Mouse (Mus musculus) embryonic facial prominence, embryonic 13.5 days (tissue): ENCODE data around the gene Dppa3. TPM values are rescaled to one million over a fixed set of nuclear protein-coding genes. Genes with fewer than 3 reads are reported as not detected.

Experiments
- ATAC-seq: fragments of 200-750 bp; cut with Nextera tagmentation; 2 replicates; pipeline ENCODE4 v1.8.0; 2017; ENCODE audit warnings: low read depth; ENCODE audit not compliant: insufficient number of reproducible peaks, insufficient read depth, low FRiP score, low TSS enrichment
- H3K27ac ChIP-seq: fragments of 300-500 bp; sonication (generic); 2 replicates; pipeline ENCODE4 v1.5.1; 2015; ENCODE audit warnings: moderate library complexity, mild to moderate bottlenecking, inconsistent platforms
- H3K27me3 ChIP-seq: fragments of 300-500 bp; sonication (generic); 2 replicates; pipeline ENCODE4 v1.6.1; 2015; ENCODE audit warnings: mild to moderate bottlenecking, inconsistent platforms
- H3K36me3 ChIP-seq: fragments of 300-500 bp; sonication (generic); 2 replicates; pipeline ENCODE4 v1.6.1; 2015; ENCODE audit warnings: mild to moderate bottlenecking, inconsistent platforms
- H3K4me1 ChIP-seq: fragments of 300-500 bp; sonication (generic); 2 replicates; pipeline ENCODE4 v1.6.1; 2015; ENCODE audit warnings: inconsistent platforms
- H3K4me2 ChIP-seq: fragments of 300-500 bp; sonication (generic); 2 replicates; pipeline ENCODE4 v1.6.1; 2015; ENCODE audit warnings: moderate library complexity, mild to moderate bottlenecking, inconsistent platforms
- H3K4me3 ChIP-seq: fragments of 300-500 bp; sonication (generic); 2 replicates; pipeline ENCODE4 v1.5.1; 2015; ENCODE audit warnings: mild to moderate bottlenecking, inconsistent platforms
- H3K9ac ChIP-seq: fragments of 300-500 bp; sonication (generic); 2 replicates; pipeline ENCODE4 v1.6.1; 2015; ENCODE audit warnings: mild to moderate bottlenecking, inconsistent platforms
- H3K9me3 ChIP-seq: fragments of 300-500 bp; sonication (generic); 2 replicates; pipeline ENCODE4 v1.6.1; 2016; ENCODE audit warnings: inconsistent platforms
- WGBS: fragments of 180-500 bp; shearing (Covaris S2); methylation state at CpG from one replicate; pipeline ENCODE4 v1.1.7; 2015; ENCODE audit warnings: mixed read lengths; 5-methylcytosine and 5-hydroxymethylcytosine counted together
- polyA plus RNA-seq: library from polyadenylated mRNA; unstranded; fragments of >200 nt; fragmentation: Nextera tagmentation; extraction: Ambion mirVana; gene quantifications from 2 replicates; pipeline ENCODE4 v1.2.1, GENCODE M21; 2015

Gene Dppa3
- polyA plus RNA-seq, 1 experiment from 2014 or later, result not detected

- Histone ChIP-seq H3K36me3 (no peaks in the 10 kb centered on the region), H3K27me3 (no peaks in the 10 kb centered on the region), H3K4me3 (no peak overlapping the region), H3K4me1 (no peaks in the 10 kb centered on the region), H3K9ac (no peak overlapping the region), H3K27ac (no peak overlapping the region), H3K9me3 (peaks cover 5% of the 10 kb centered on the region; the same call in 1 of the 2 replicates), H3K4me2 (no peak overlapping the region)
- ATAC-seq, result no peak
- 59% methylated on average over 5 of the region's 5 CpGs for WGBS
Measured at GRCm38 (mm10) chr6:122650398-122650980, 24.3 kb downstream of the Dppa3 start.

GRCm38 (mm10) chr6:122654301-122654700 is 28.1 kb downstream of the Dppa3 start:
- no peak for ATAC-seq
- H3K4me3 ChIP-seq, result no peak overlapping the region
- no peaks in the 10 kb centered on the region for H3K4me1 ChIP-seq
- no peaks in the 10 kb centered on the region for H3K9me3 ChIP-seq
- H3K4me2 ChIP-seq, result no peak overlapping the region
- H3K9ac ChIP-seq, result no peak overlapping the region
- H3K27ac ChIP-seq, result no peak overlapping the region
- H3K36me3 ChIP-seq, result no peaks in the 10 kb centered on the region
- 79% methylated on average over 6 of the region's 6 CpGs for WGBS
- no peaks in the 10 kb centered on the region for H3K27me3 ChIP-seq

GRCm38 (mm10) chr6:122657630-122658029 is 31.4 kb downstream of the Dppa3 start:
- no peak overlapping the region for H3K4me2 ChIP-seq
- no peak overlapping the region for H3K9ac ChIP-seq
- no peaks in the 10 kb centered on the region for H3K36me3 ChIP-seq
- no peak overlapping the region for H3K27ac ChIP-seq
- ATAC-seq, result no peak
- H3K9me3 ChIP-seq, result no peaks in the 10 kb centered on the region
- H3K4me3 ChIP-seq, result no peak overlapping the region
- H3K27me3 ChIP-seq, result peaks cover 10% of the 10 kb centered on the region
- H3K4me1 ChIP-seq, result no peaks in the 10 kb centered on the region
- 79% methylated on average over 5 of the region's 5 CpGs for WGBS

- no peak overlapping the region for H3K27ac ChIP-seq
- no peak overlapping the region for H3K4me2 ChIP-seq
- H3K27me3 ChIP-seq, result peaks cover 24% of the 10 kb centered on the region
- no peaks in the 10 kb centered on the region for H3K4me1 ChIP-seq
- H3K9ac ChIP-seq, result no peak overlapping the region
- no peak for ATAC-seq
- WGBS, result 13% methylated on average over 7 of the region's 7 CpGs
- H3K9me3 ChIP-seq, result no peaks in the 10 kb centered on the region
- H3K4me3 ChIP-seq, result no peak overlapping the region
- no peaks in the 10 kb centered on the region for H3K36me3 ChIP-seq
Measured at GRCm38 (mm10) chr6:122659567-122659966, 33.4 kb downstream of the Dppa3 start.

GRCm38 (mm10) chr6:122660601-122661379 is 34.6 kb downstream of the Dppa3 start:
- H3K9me3 ChIP-seq, result no peaks in the 10 kb centered on the region
- H3K4me2 ChIP-seq, result no peak overlapping the region
- no peak overlapping the region for H3K27ac ChIP-seq
- H3K27me3 ChIP-seq, result peaks cover 26% of the 10 kb centered on the region
- H3K4me3 ChIP-seq, result no peak overlapping the region
- WGBS, result 42% methylated on average over 8 of the region's 8 CpGs
- H3K4me1 ChIP-seq, result no peaks in the 10 kb centered on the region
- ATAC-seq, result no peak
- H3K36me3 ChIP-seq, result no peaks in the 10 kb centered on the region
- H3K9ac ChIP-seq, result no peak overlapping the region

- ATAC-seq, result no peak
- H3K9ac ChIP-seq, result no peak overlapping the region
- no peaks in the 10 kb centered on the region for H3K4me1 ChIP-seq
- H3K36me3 ChIP-seq, result no peaks in the 10 kb centered on the region
- peaks cover 31% of the 10 kb centered on the region for H3K27me3 ChIP-seq
- no peak overlapping the region for H3K4me2 ChIP-seq
- WGBS, result 37% methylated on average over 22 of the region's 22 CpGs
- no peaks in the 10 kb centered on the region for H3K9me3 ChIP-seq
- no peak overlapping the region for H3K27ac ChIP-seq
- H3K4me3 ChIP-seq, result no peak overlapping the region
Measured at GRCm38 (mm10) chr6:122662551-122663264, 36.5 kb downstream of the Dppa3 start.

GRCm38 (mm10) chr6:122663596-122664206 is 37.5 kb downstream of the Dppa3 start:
- Histone ChIP-seq H3K4me2 (no peak overlapping the region), H3K27me3 (peaks cover 31% of the 10 kb centered on the region), H3K9ac (no peak overlapping the region), H3K36me3 (no peaks in the 10 kb centered on the region), H3K9me3 (no peaks in the 10 kb centered on the region), H3K4me3 (no peak overlapping the region), H3K27ac (no peak overlapping the region), H3K4me1 (no peaks in the 10 kb centered on the region)
- 35% methylated on average over 14 of the region's 14 CpGs for WGBS
- ATAC-seq, result no peak

GRCm38 (mm10) chr6:122665866-122666265 is 39.7 kb downstream of the Dppa3 start:
- Histone ChIP-seq H3K4me3 (no peak overlapping the region), H3K27ac (no peak overlapping the region), H3K4me2 (no peak overlapping the region), H3K36me3 (no peaks in the 10 kb centered on the region), H3K4me1 (no peaks in the 10 kb centered on the region), H3K9me3 (no peaks in the 10 kb centered on the region), H3K27me3 (peaks cover 31% of the 10 kb centered on the region), H3K9ac (no peak overlapping the region)
- WGBS, result 74% methylated on average over 7 of the region's 7 CpGs
- no peak for ATAC-seq

DNA sequence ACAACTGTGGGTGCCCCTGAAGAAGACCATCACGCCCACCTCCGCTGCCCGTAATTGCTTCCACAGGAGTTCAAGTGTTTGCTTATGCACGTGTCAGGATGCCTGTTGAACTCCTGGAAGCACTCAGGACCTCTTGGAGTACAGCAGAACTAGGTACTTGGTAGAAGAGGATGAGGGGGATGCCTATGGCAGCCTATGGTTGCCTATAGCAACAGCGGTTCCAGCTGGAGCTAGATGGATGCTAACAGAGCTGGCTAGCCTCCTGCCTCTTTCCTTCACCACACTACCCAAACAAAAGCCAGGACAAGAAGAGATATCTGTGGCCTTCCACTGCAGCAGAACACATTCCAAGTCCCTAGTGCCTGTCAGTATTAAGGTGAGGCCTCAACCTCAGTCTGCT is 41.5 kb downstream of the Dppa3 start:
- ATAC-seq, result no peak
- Histone ChIP-seq H3K27me3 (peaks cover 20% of the 10 kb centered on the region), H3K4me3 (no peak overlapping the region), H3K36me3 (no peaks in the 10 kb centered on the region), H3K27ac (no peak overlapping the region), H3K4me1 (no peaks in the 10 kb centered on the region), H3K4me2 (no peak overlapping the region), H3K9me3 (no peaks in the 10 kb centered on the region), H3K9ac (no peak overlapping the region)
- 81% methylated on average over 5 of the region's 5 CpGs for WGBS

DNA sequence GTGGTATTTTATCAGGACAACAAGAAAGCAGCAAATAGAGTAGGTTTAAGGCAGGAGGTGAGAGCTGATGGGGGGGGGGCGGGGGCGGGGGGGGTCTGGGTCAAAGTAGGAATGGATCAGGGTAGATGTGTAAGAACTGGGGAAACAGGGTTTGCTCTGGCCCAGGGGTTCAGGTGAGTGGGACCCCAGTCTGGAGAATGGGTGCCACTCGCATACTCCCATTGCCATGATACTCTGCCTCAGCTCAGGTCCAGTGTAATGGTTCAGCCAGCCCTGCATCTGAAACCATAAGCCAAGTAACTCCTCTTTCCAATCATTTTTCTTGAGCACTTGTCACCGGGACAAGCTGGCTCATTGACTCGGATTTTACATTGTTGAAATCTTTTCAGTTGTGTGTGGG is 42.6 kb downstream of the Dppa3 start:
- WGBS, result 85% methylated on average over 5 of the region's 5 CpGs

DNA sequence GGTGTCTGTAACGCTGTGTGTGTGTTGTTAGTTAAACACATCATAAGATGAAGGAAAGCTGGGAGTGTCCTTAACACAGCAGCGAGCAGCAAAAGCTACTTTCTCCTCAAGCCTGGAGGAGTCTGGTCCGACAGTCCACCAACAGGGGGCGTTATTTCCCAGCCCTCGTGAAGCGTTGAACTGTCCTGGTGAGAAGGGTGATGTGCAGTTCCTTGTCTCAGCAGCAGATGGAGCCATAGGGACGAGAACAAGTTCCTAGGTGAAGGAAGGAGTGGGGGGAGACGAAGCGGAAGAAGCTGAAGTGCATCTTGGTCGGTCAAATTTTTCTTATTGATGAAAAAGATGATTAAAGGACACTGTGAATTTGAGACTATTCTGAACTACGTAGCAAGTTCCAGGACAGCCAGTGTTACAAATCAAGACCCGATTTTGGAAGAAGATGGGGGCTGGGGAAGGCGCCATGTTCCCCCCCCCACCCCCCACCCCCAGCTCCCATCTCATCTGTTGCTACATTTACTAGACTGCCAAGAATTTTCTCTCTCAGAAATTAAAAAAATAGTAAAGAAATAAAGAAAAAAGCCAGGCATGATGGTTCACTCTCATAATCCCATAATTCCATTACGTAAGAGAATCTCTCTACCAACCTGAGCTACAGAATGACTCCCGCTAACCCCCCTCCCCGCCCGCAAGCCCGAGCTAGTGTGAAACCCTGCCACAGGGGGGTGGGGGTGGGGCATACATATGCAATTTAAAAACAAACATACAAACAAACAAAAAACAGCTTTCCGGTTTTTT is 43.4 kb downstream of the Dppa3 start:
- Histone ChIP-seq H3K4me2 (peak overlapping the region; percentile 62), H3K4me3 (peak overlapping the region; percentile 46), H3K36me3 (no peaks in the 10 kb centered on the region), H3K4me1 (no peaks in the 10 kb centered on the region), H3K9ac (peak overlapping the region; percentile 52; the same call in 1 of the 2 replicates), H3K9me3 (no peaks in the 10 kb centered on the region), H3K27me3 (peaks cover 6% of the 10 kb centered on the region; the same call in 1 of the 2 replicates), H3K27ac (no peak overlapping the region)
- WGBS, result 5% methylated on average over 19 of the region's 19 CpGs
- peak; percentile 82; the same call in 1 of the 2 replicates for ATAC-seq

More for the DNA sequence above, 42.6 kb downstream of the Dppa3 start:
- Histone ChIP-seq H3K4me1 (no peaks in the 10 kb centered on the region), H3K4me2 (no peak overlapping the region), H3K36me3 (no peaks in the 10 kb centered on the region), H3K9me3 (no peaks in the 10 kb centered on the region), H3K27me3 (peaks cover 9% of the 10 kb centered on the region), H3K27ac (no peak overlapping the region), H3K9ac (no peak overlapping the region), H3K4me3 (no peak overlapping the region)
- no peak for ATAC-seq
